Mouse (Mus musculus) CH12.LX (cell line): ENCODE measurements around the gene Nid1. TPM values are rescaled to one million over a fixed set of nuclear protein-coding genes. Genes with fewer than 3 reads are reported as not detected.

ENCODE experiments used
- DNase-seq: peaks from one replicate; pipeline ENCODE4 v3.0.0-alpha.2; 2013; ENCODE audit errors: extremely low read depth
- H3K27ac ChIP-seq: 2 replicates; pipeline ENCODE4 v1.5.1; 2012; ENCODE audit warnings: low read depth, mild to moderate bottlenecking, control low read depth, moderate library complexity; ENCODE audit not compliant: insufficient read depth
- H3K27me3 ChIP-seq: replicated peaks from 2 replicates; pipeline ENCODE3; 2012; ENCODE audit warnings: inconsistent platforms
- H3K36me3 ChIP-seq, 2 experiments: replicated peaks in 1 of 2; 2 replicates each; pipeline versions ENCODE3 to v1.6.1; 2012; ENCODE audit warnings: inconsistent platforms in 1 of 2, low read length in 1 of 2, mild to moderate bottlenecking in 1 of 2, mixed read lengths in 1 of 2, moderate library complexity in 1 of 2; ENCODE audit not compliant: control insufficient read depth in 1 of 2, insufficient read depth in 1 of 2
- H3K4me1 ChIP-seq, 2 experiments: 2 replicates each; pipeline ENCODE4 v1.6.1; 2012; ENCODE audit warnings: inconsistent platforms in 1 of 2, moderate library complexity in 1 of 2; ENCODE audit not compliant: insufficient read depth in 2 of 2, control insufficient read depth in 1 of 2
- H3K4me2 ChIP-seq: 2 replicates; pipeline ENCODE4 v1.6.1; 2012; ENCODE audit warnings: low read depth, mild to moderate bottlenecking, control low read depth; ENCODE audit not compliant: poor library complexity, insufficient read depth, severe bottlenecking
- H3K4me3 ChIP-seq, 3 experiments: fragments of 150-350 bp in 1 of 3; sonication (generic) in 1 of 3; replicated peaks in 1 of 3; 2 replicates each; pipeline versions ENCODE3 to v1.5.1; 2011 to 2012; ENCODE audit warnings: low read depth in 2 of 3, low read length in 2 of 3, mild to moderate bottlenecking in 2 of 3, moderate library complexity in 2 of 3, control low read depth in 1 of 3, improper control_type of control experiment in 1 of 3, inconsistent platforms in 1 of 3, mixed read lengths in 1 of 3; ENCODE audit not compliant: poor library complexity in 1 of 3
- H3K79me2 ChIP-seq: replicated peaks from 2 replicates; pipeline ENCODE4 v1.6.1; 2012; ENCODE audit warnings: mild to moderate bottlenecking, moderate library complexity; ENCODE audit not compliant: control insufficient read depth, poor library complexity, insufficient read depth, severe bottlenecking; ENCODE audit errors: extremely low read depth
- H3K9ac ChIP-seq: 2 replicates; pipeline ENCODE4 v1.6.1; 2012; ENCODE audit warnings: low read depth, mild to moderate bottlenecking, control low read depth, moderate library complexity; ENCODE audit not compliant: insufficient read depth
- H3K9me3 ChIP-seq: replicated peaks from 2 replicates; pipeline ENCODE3; 2012; ENCODE audit warnings: low read length, inconsistent platforms, mixed read lengths
- CHD1 ChIP-seq: IDR thresholded peaks from 2 replicates; pipeline ENCODE4 v1.6.1; 2012; ENCODE audit warnings: low read depth, low read length, improper control_type of control experiment, inconsistent platforms
- CHD2 ChIP-seq: IDR thresholded peaks from 2 replicates; pipeline ENCODE4 v1.6.1; 2011; ENCODE audit warnings: low read length, improper control_type of control experiment
- ETS1 ChIP-seq: conservative IDR thresholded peaks from 2 replicates; pipeline ENCODE4 v1.6.1; 2012; ENCODE audit warnings: low read depth, mild to moderate bottlenecking, inconsistent platforms, low read length, improper control_type of control experiment, moderate library complexity
- IRF4 ChIP-seq: IDR thresholded peaks from 2 replicates; pipeline ENCODE4 v1.6.1; 2014; ENCODE audit warnings: low read depth, mild to moderate bottlenecking, inconsistent platforms, low read length, improper control_type of control experiment
- JUND ChIP-seq: conservative IDR thresholded peaks from 2 replicates; pipeline ENCODE4 v1.6.1; 2011; ENCODE audit warnings: low read depth, low read length, improper control_type of control experiment
- KAT2A ChIP-seq: IDR thresholded peaks from 2 replicates; pipeline ENCODE4 v1.6.1; 2012; ENCODE audit warnings: low read length, improper control_type of control experiment, inconsistent platforms; ENCODE audit not compliant: insufficient replicate concordance
- MAX ChIP-seq: IDR thresholded peaks from 2 replicates; pipeline ENCODE4 v1.6.1; 2011; ENCODE audit warnings: low read length, improper control_type of control experiment
- MAZ ChIP-seq: IDR thresholded peaks from 2 replicates; pipeline ENCODE4 v1.6.1; 2012; ENCODE audit warnings: low read depth, mild to moderate bottlenecking, inconsistent platforms, low read length, improper control_type of control experiment, moderate library complexity
- MEF2A ChIP-seq: IDR thresholded peaks from 2 replicates; pipeline ENCODE4 v1.6.1; 2014; ENCODE audit warnings: low read depth, mild to moderate bottlenecking, inconsistent platforms, low read length, improper control_type of control experiment, borderline replicate concordance
- MXI1 ChIP-seq: IDR thresholded peaks from 2 replicates; pipeline ENCODE4 v1.6.1; 2011; ENCODE audit warnings: mild to moderate bottlenecking, low read depth, low read length, improper control_type of control experiment
- NELFE ChIP-seq: IDR thresholded peaks from 2 replicates; pipeline ENCODE4 v1.6.1; 2011; ENCODE audit warnings: low read depth, low read length, improper control_type of control experiment
- PAX5 ChIP-seq: IDR thresholded peaks from 2 replicates; pipeline ENCODE4 v1.6.1; 2012; ENCODE audit warnings: low read length, inconsistent platforms, mixed read lengths
- POLR2A ChIP-seq: IDR thresholded peaks from 2 replicates; pipeline ENCODE4 v1.6.1; 2011; ENCODE audit warnings: low read depth, mild to moderate bottlenecking, improper control_type of control experiment, low read length
- RAD21 ChIP-seq: IDR thresholded peaks from 2 replicates; pipeline ENCODE4 v1.6.1; 2011; ENCODE audit warnings: low read depth, mild to moderate bottlenecking, low read length, improper control_type of control experiment, moderate library complexity
- SIN3A ChIP-seq: IDR thresholded peaks from 2 replicates; pipeline ENCODE4 v1.6.1; 2012; ENCODE audit warnings: low read length, improper control_type of control experiment, inconsistent platforms
- TBP ChIP-seq: conservative IDR thresholded peaks from 2 replicates; pipeline ENCODE4 v1.6.1; 2011; ENCODE audit warnings: low read depth, low read length, improper control_type of control experiment
- TCF12 ChIP-seq: IDR thresholded peaks from 2 replicates; pipeline ENCODE4 v1.6.1; 2014; ENCODE audit warnings: low read depth, mild to moderate bottlenecking, inconsistent platforms, low read length, improper control_type of control experiment
- USF1 ChIP-seq: IDR thresholded peaks from 2 replicates; pipeline ENCODE4 v1.6.1; 2014; ENCODE audit warnings: low read depth, mild to moderate bottlenecking, inconsistent platforms, low read length, improper control_type of control experiment
- ZC3H11A ChIP-seq: IDR thresholded peaks from 2 replicates; pipeline ENCODE4 v1.6.1; 2012; ENCODE audit warnings: low read depth, mild to moderate bottlenecking, inconsistent platforms, low read length, improper control_type of control experiment
- ZKSCAN1 ChIP-seq: IDR thresholded peaks from 2 replicates; pipeline ENCODE4 v1.6.1; 2012; ENCODE audit warnings: low read depth, inconsistent platforms, low read length, improper control_type of control experiment, borderline replicate concordance
- dilution Hi-C: fragments of 300-500 bp; cut with MboI; formaldehyde crosslinking; loops from 2 replicates; pipeline ENCODE4 v1.14.3; 2020; ENCODE audit warnings: low sequenced_read_pairs; ENCODE audit not compliant: extremely low pct_unique_long_range_greater_than_20kb, extremely low pct_ligation_motif_present
- in situ Hi-C: fragments of 300-500 bp; cut with MboI; formaldehyde crosslinking; loops from 3 replicates; pipeline ENCODE4 v1.14.3; 2019; ENCODE audit warnings: low sequenced_read_pairs, low pct_ligation_motif_present, low pct_unique_long_range_greater_than_20kb, mixed read lengths
- polyA plus RNA-seq: library from polyadenylated mRNA; unstranded; fragments of >175 nt; gene quantifications from 2 replicates; pipeline ENCODE4 v1.2.1, GENCODE M21; 2012; ENCODE audit warnings: low read depth; ENCODE audit not compliant: insufficient read length
- total RNA-seq, 2 experiments: library from RNA; depleted of rRNA; stranded (reverse); fragments of 300-350 nt in 1 of 2; fragments of >200 nt in 1 of 2; gene quantifications; 2 replicates each; pipeline ENCODE4 v1.2.3; 2012 to 2014

The Nid1 gene
- total and polyA plus RNA-seq, 3 experiments, result 0.30 to 0.94 (median 0.38) TPM

GRCm38 (mm10) chr13:13458138-13458737 lies 20.9 kb downstream of the Nid1 start:
- Histone ChIP-seq H3K79me2 (no peaks in the 10 kb centered on the region), H3K9ac (no peak overlapping the region), H3K27ac (no peak overlapping the region), H3K27me3 (no peaks in the 10 kb centered on the region), H3K36me3 (no peaks in the 10 kb centered on the region), H3K9me3 (no peaks in the 10 kb centered on the region)
- dilution Hi-C loops, result no loop called here
- DNase-seq, result no peak
- no peak for TF ChIP-seq POLR2A
- no peak for TF ChIP-seq ZKSCAN1
- TF ChIP-seq MXI1, result no peak
- TF ChIP-seq RAD21, result no peak
- TF ChIP-seq ZC3H11A, result no peak
- TF ChIP-seq TCF12, result no peak
- no peak for TF ChIP-seq TBP
- TF ChIP-seq KAT2A, result no peak
- no peak for TF ChIP-seq ETS1
- no peak for TF ChIP-seq MEF2A
- TF ChIP-seq CHD1, result no peak
- no peak for TF ChIP-seq MAX
- TF ChIP-seq IRF4, result no peak
- TF ChIP-seq CHD2, result no peak
- no peak for TF ChIP-seq MAZ
- no peak for TF ChIP-seq USF1
- TF ChIP-seq PAX5, result no peak
- no peak for TF ChIP-seq SIN3A
- TF ChIP-seq, all 38 proteins: peak for 0
- H3K4me1 ChIP-seq, result peaks cover 0 to 25% of the 10 kb centered on the region in 2 experiments; a peak in 2 of 4 replicates
- H3K4me2 ChIP-seq, result no peak overlapping the region
- in situ Hi-C loops, result no loop called here
- H3K4me3 ChIP-seq, result no peak overlapping the region

DNA sequence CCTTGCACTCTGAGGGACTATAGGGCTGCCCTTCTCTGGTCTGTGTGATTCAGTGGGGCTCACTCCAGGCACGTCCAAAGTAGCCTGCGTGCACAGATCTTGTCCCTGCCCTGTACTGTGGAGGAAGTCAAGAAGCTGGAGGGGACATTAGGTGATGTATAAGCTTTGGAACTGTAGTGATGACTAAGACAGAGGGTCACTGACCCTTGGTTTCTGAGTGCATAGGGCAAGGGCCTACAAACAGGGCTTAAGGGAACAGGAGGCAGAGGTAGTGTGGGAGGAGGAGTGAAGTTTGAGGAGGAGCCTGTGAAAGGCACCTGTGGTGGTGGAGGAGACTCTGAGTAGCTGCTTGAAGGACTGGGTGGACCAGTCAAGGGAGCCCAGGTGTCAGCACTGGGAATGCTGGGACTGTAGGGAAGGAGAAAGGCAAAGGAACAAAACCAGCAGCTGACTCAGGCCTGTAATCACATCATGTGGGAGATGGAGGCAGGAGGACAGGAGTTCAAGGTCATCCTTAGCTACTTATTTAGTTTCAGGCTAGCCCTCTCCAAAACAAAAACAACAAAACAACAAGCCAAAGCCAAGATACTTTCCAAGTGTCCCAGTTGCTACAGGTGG lies 23.3 kb downstream of the Nid1 start:
- no peak overlapping the region for H3K4me2 ChIP-seq
- H3K4me1 ChIP-seq, result peaks cover 0 to 21% of the 10 kb centered on the region in 2 experiments; a peak in 2 of 4 replicates
- no peak overlapping the region for H3K27ac ChIP-seq
- DNase-seq, result no peak
- H3K4me3 ChIP-seq, result no peak overlapping the region
- H3K9ac ChIP-seq, result no peak overlapping the region
- no peaks in the 10 kb centered on the region for H3K9me3 ChIP-seq
- no peaks in the 10 kb centered on the region for H3K79me2 ChIP-seq
- TF ChIP-seq MAZ (no peak), MAX (no peak), JUND (no peak), RAD21 (no peak), NELFE (no peak), KAT2A (no peak)
- no peaks in the 10 kb centered on the region for H3K36me3 ChIP-seq
- in situ Hi-C loops, result no loop called here
- dilution Hi-C loops, result no loop called here
- H3K27me3 ChIP-seq, result no peaks in the 10 kb centered on the region
